Mouse (Mus musculus) C2C12 (cell line): ENCODE data around the gene Rybp.

ENCODE experiments used
- CTCF ChIP-seq: IDR thresholded peaks from one replicate; pipeline ENCODE4 v1.5.1; 2011; ENCODE audit not compliant: control insufficient read depth, insufficient read depth, insufficient read length
- MAX ChIP-seq: IDR thresholded peaks from one replicate; pipeline ENCODE4 v1.6.1; 2011; ENCODE audit warnings: mild to moderate bottlenecking, control low read depth
- MYOG ChIP-seq: IDR thresholded peaks from one replicate; pipeline ENCODE4 v1.6.1; 2011; ENCODE audit not compliant: control insufficient read depth, insufficient read length; ENCODE audit errors: extremely low read depth
- USF1 ChIP-seq: IDR thresholded peaks from one replicate; pipeline ENCODE4 v1.6.1; 2011; ENCODE audit warnings: low read depth, mild to moderate bottlenecking, control low read depth, moderate library complexity

DNA sequence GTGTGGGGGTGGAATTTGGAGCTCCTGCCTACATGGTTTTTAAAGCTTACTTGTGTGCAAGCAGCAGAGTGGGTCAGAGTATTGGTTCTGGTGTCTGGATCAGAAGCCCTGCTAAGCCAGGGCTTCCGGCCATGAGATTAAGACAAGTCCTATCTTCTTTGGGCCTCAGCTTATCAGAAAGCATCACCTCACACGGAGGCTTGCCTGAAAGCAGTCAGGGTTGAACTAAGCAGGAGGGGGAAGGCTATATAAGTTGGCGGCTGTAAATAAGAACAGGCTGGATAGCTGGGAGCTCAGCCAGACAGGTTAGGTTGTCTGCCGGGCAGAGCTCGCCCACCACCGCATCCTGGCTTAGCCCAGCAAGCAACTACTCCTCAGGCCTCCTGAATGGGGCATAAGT lies 99.5 kb downstream of the Rybp start:
- no peak for TF ChIP-seq CTCF
- no peak for TF ChIP-seq USF1
- TF ChIP-seq MAX: no peak
- TF ChIP-seq MYOG: no peak
